ENCODE assay signal across 19 mouse cellular contexts in genomic region chr9:23380171-23380835, GRCm38 (mm10).
A peak's percentile ranks its signal among the peaks of the same experiment; 100 is the strongest.
DNase-seq lines count a peak whose midpoint lies in the region; ATAC-seq and TF ChIP-seq lines count a peak whose summit lies in the region.
"Had no signal": no experiment of that assay in that cellular context is flagged by ENCODE, and none has a peak within 500 bp of the region (broad histone marks: within the 10 kb centered on the region; RNA-seq: fewer than 3 reads in every experiment).

No protein-coding gene starts in this region.

- peaks cover 21% of the 10 kb centered on the region for H3K4me1 ChIP-seq in heart, embryonic 15.5 days (replicated peaks)
- H3K4me1 ChIP-seq in midbrain, embryonic 14.5 days (ENCODE audit: control insufficient read depth, insufficient read depth, low read length): peaks cover 39% of the 10 kb centered on the region
- H3K4me1 ChIP-seq in midbrain, postnatal 0 days (ENCODE audit: insufficient read depth, low read length): no peaks in the 10 kb centered on the region
- H3K4me1 ChIP-seq: liver, embryonic 13.5 days had no signal

- no peak for TF ChIP-seq CTCF in midbrain, postnatal 0 days (IDR thresholded peaks at IDR 0.05)

- no peak overlapping the region for H3K4me3 ChIP-seq in heart, embryonic 15.5 days
- no peak overlapping the region for H3K4me3 ChIP-seq in midbrain, embryonic 14.5 days (replicated peaks; ENCODE audit: low read depth, low read length)
- no peak overlapping the region for H3K4me3 ChIP-seq in midbrain, postnatal 0 days (ENCODE audit: low read depth, low read length)
- H3K4me3 ChIP-seq: layer of hippocampus, adult 2 months; limb, embryonic 12.5 days; liver, embryonic 13.5 days; lung, embryonic 15.5 days had no signal

- H3K4me2 ChIP-seq in heart, embryonic 15.5 days: no peak overlapping the region
- no peak overlapping the region for H3K4me2 ChIP-seq in midbrain, embryonic 14.5 days (ENCODE audit: low read length)
- no peak overlapping the region for H3K4me2 ChIP-seq in midbrain, postnatal 0 days (ENCODE audit: low read depth, low read length, poor library complexity, severe bottlenecking)
- H3K4me2 ChIP-seq: limb, embryonic 12.5 days; liver, embryonic 13.5 days; lung, embryonic 15.5 days had no signal

- H3K36me3 ChIP-seq in heart, embryonic 15.5 days: no peaks in the 10 kb centered on the region
- H3K36me3 ChIP-seq in midbrain, embryonic 14.5 days (ENCODE audit: control insufficient read depth, insufficient read depth, low read length): no peaks in the 10 kb centered on the region
- no peaks in the 10 kb centered on the region for H3K36me3 ChIP-seq in midbrain, postnatal 0 days (ENCODE audit: insufficient read depth, low read length)
- H3K36me3 ChIP-seq: limb, embryonic 12.5 days; liver, embryonic 13.5 days; lung, embryonic 15.5 days had no signal

- no peak for DNase-seq in heart, adult 8-10 months (ENCODE audit: low spot score)
- peak; percentile 30 for DNase-seq in midbrain, embryonic 14.5 days
- DNase-seq in midbrain, postnatal 0 days (ENCODE audit: low spot score): no peak
- peak; percentile 48 for DNase-seq in embryo, embryonic 11 days
- peak; percentile 45 for DNase-seq in retina, embryonic 14.5 days (ENCODE audit: low spot score)
- DNase-seq in gastrocnemius, postnatal 25 days: no peak
- no peak for DNase-seq in layer of hippocampus, postnatal 25 days (ENCODE audit: extremely low spot score in 1 of 2, low spot score in 1 of 2)
- DNase-seq: B cell, adult 2 months; cerebellum, adult 9-10 months; heart, postnatal 14 days; kidney, adult 18-20 months; kidney, postnatal 10 days; liver, embryonic 13.5 days; right cerebral cortex, postnatal 25 days had no signal

- 0 out of 2 replicates have a peak, but pooled peaks have one; percentile 43 for ATAC-seq in heart, embryonic 15.5 days (replicated peaks; ENCODE audit: insufficient number of reproducible peaks, insufficient read depth, low FRiP score, low read depth)
- ATAC-seq in midbrain, embryonic 14.5 days (ENCODE audit: low FRiP score, low TSS enrichment): no peak
- no peak for ATAC-seq in midbrain, postnatal 0 days (ENCODE audit: low FRiP score)

- no peak overlapping the region for H3K9ac ChIP-seq in heart, embryonic 15.5 days
- H3K9ac ChIP-seq in midbrain, embryonic 14.5 days (replicated peaks; ENCODE audit: low read length): no peak overlapping the region
- H3K9ac ChIP-seq in midbrain, postnatal 0 days (replicated peaks; ENCODE audit: low read length, poor library complexity, severe bottlenecking): no peak overlapping the region
- H3K9ac ChIP-seq: limb, embryonic 12.5 days; liver, embryonic 13.5 days; lung, embryonic 15.5 days had no signal

- no peaks in the 10 kb centered on the region for H3K27me3 ChIP-seq in heart, embryonic 15.5 days
- no peaks in the 10 kb centered on the region for H3K27me3 ChIP-seq in midbrain, embryonic 14.5 days (ENCODE audit: control insufficient read depth, insufficient read depth, low read length)
- no peaks in the 10 kb centered on the region for H3K27me3 ChIP-seq in midbrain, postnatal 0 days (ENCODE audit: insufficient read depth, low read length)
- H3K27me3 ChIP-seq: limb, embryonic 12.5 days; liver, embryonic 13.5 days; lung, embryonic 15.5 days had no signal

- H3K27ac ChIP-seq in heart, embryonic 15.5 days: no peak overlapping the region
- H3K27ac ChIP-seq in midbrain, embryonic 14.5 days (replicated peaks; ENCODE audit: low read depth, low read length): no peak overlapping the region
- no peak overlapping the region for H3K27ac ChIP-seq in midbrain, postnatal 0 days (ENCODE audit: low read depth, low read length)
- H3K27ac ChIP-seq: layer of hippocampus, adult 2 months; liver, embryonic 13.5 days; lung, embryonic 15.5 days; macrophage had no signal

- WGBS in heart, embryonic 15.5 days: 58% methylated on average over 5 of the region's 5 CpGs
- WGBS in midbrain, embryonic 14.5 days: 26% methylated on average over 5 of the region's 5 CpGs
- 41% methylated on average over 5 of the region's 5 CpGs for WGBS in midbrain, postnatal 0 days

- H3K9me3 ChIP-seq in heart, embryonic 15.5 days (replicated peaks): no peaks in the 10 kb centered on the region
- no peaks in the 10 kb centered on the region for H3K9me3 ChIP-seq in midbrain, embryonic 14.5 days (ENCODE audit: control insufficient read depth, low read length)
- H3K9me3 ChIP-seq in midbrain, postnatal 0 days (ENCODE audit: low read length): no peaks in the 10 kb centered on the region
- H3K9me3 ChIP-seq: limb, embryonic 12.5 days; liver, embryonic 13.5 days; lung, embryonic 15.5 days had no signal

Comparison
In these comparisons a context has a peak if more than half of its experiments do, and no peak if none do; other contexts are left out.
1. DNase-seq: peak in midbrain, embryonic 14.5 days (single experiment), embryo, embryonic 11 days (single experiment) and retina, embryonic 14.5 days (single experiment); none in heart, adult 8-10 months (single experiment), midbrain, postnatal 0 days (single experiment), gastrocnemius, postnatal 25 days (single experiment) and layer of hippocampus, postnatal 25 days (0 of 2).